In genomic region chr15:3581861-3582806, GRCm38 (mm10) we compare ENCODE assay signal across 8 mouse cellular contexts. TPM values are rescaled to one million over a fixed set of nuclear protein-coding genes. Genes with fewer than 3 reads are reported as not detected.
DNase-seq lines count a peak whose midpoint lies in the region; ATAC-seq lines count a peak whose summit lies in the region.

No protein-coding gene starts in this region.

- no peaks in the 10 kb centered on the region for H3K27me3 ChIP-seq in intestine, embryonic 16.5 days (replicated peaks; ENCODE audit: control insufficient read depth, insufficient read depth, low read length)

- H3K4me1 ChIP-seq in intestine, embryonic 16.5 days (ENCODE audit: control insufficient read depth, insufficient read depth, low read length): peaks cover 32% of the 10 kb centered on the region

- H3K36me3 ChIP-seq in intestine, embryonic 16.5 days (ENCODE audit: control insufficient read depth, insufficient read depth, low read length): no peaks in the 10 kb centered on the region

- peak overlapping the region; percentile 65 for H3K4me2 ChIP-seq in intestine, embryonic 16.5 days (ENCODE audit: low read depth, low read length)

- H3K9ac ChIP-seq in intestine, embryonic 16.5 days (ENCODE audit: low read depth, low read length): peak overlapping the region; percentile 97

- peak; percentile 25 for ATAC-seq in granulocyte monocyte progenitor cell, adult 5-6 weeks (replicated peaks; ENCODE audit: poor library complexity, severe bottlenecking)
- peak; percentile 50 for ATAC-seq in intestine, embryonic 16.5 days
- peak; percentile 12 for ATAC-seq in megakaryocyte progenitor cell, adult 5-6 weeks (replicated peaks; ENCODE audit: poor library complexity)

- intact Hi-C loops in left cerebral cortex, postnatal 25 days (cut with DNase I): loop anchor here (2.0 to 10.0 kb wide), 5 partner anchors 141 to 377 kb away; no protein-coding TSS in a partner anchor

- H3K4me3 ChIP-seq in intestine, embryonic 16.5 days (ENCODE audit: low read length): peak overlapping the region; percentile 89

- 2% methylated on average over 34 of the region's 34 CpGs for WGBS in intestine, embryonic 16.5 days

- peak overlapping the region; percentile 97 for H3K27ac ChIP-seq in intestine, embryonic 16.5 days (ENCODE audit: low read length)

- DNase-seq in adrenal gland, postnatal 25 days: peak; percentile 42
- peak; percentile 72 for DNase-seq in embryo, embryonic 9.5 days (ENCODE audit: extremely low spot score)
- DNase-seq in left cerebral cortex, postnatal 25 days (ENCODE audit: low spot score in 2 of 2): peak; percentile 50 to 68
- DNase-seq in right cerebral cortex, postnatal 36 days (ENCODE audit: low spot score in 2 of 2): peak; percentile 24 to 26
- no peak for DNase-seq in thymus, postnatal 10 days (ENCODE audit: low spot score in 2 of 2)

- H3K9me3 ChIP-seq in intestine, embryonic 16.5 days (ENCODE audit: control insufficient read depth, low read length): no peaks in the 10 kb centered on the region

RNA-seq across cellular contexts. Expression of gene Ghr, which starts 1.2 kb away (rescaled TPM):
- 55.4 and 66.4 TPM in 2 replicates for total RNA-seq in adrenal gland, postnatal 25 days (2021)
- total RNA-seq in granulocyte monocyte progenitor cell, adult 5-6 weeks (2014; fragmentation: Nextera tagmentation): 1.0 TPM in 1 of 2 replicates, not detected in the other
- 0.10 and 3.3 TPM in 2 replicates for total RNA-seq in granulocyte monocyte progenitor cell, adult 5-6 weeks (2017)
- 96.5 and 109 TPM in 2 replicates for polyA plus RNA-seq in intestine, embryonic 16.5 days (2015; fragmentation: Nextera tagmentation; extraction: Ambion mirVana)
- total RNA-seq in left cerebral cortex, postnatal 25 days (2021): 10 to 100 TPM; 12.2 to 16.1 TPM
- total RNA-seq in megakaryocyte progenitor cell, adult 5-6 weeks (2015): 0.10 and 0.86 TPM in 2 replicates
- 0.07 and 0.08 TPM in 2 replicates for total RNA-seq in megakaryocyte progenitor cell, adult 5-6 weeks (2017)

Comparison
In these comparisons a context has a peak if more than half of its experiments do, and no peak if none do; other contexts are left out.
1. DNase-seq: peak in adrenal gland, postnatal 25 days (single experiment), embryo, embryonic 9.5 days (single experiment), left cerebral cortex, postnatal 25 days (2 of 2) and right cerebral cortex, postnatal 36 days (2 of 2); none in thymus, postnatal 10 days (0 of 2).
2. Peak in every context shown above with its lines, with median percentiles within 50 percentile points of each other: ATAC-seq.